Mouse (Mus musculus): Measurements from ENCODE around the gene Banf1. TPM values are rescaled to one million over a fixed set of nuclear protein-coding genes. Genes with fewer than 3 reads are reported as not detected.
"Not testable (repeated sequence)": the region's sequence is repeated elsewhere in the genome, so short reads cannot be mapped to it uniquely, and the experiment has no call there.

Gene Banf1
- polyA plus RNA-seq, 1 experiment: 120 TPM

DNA sequence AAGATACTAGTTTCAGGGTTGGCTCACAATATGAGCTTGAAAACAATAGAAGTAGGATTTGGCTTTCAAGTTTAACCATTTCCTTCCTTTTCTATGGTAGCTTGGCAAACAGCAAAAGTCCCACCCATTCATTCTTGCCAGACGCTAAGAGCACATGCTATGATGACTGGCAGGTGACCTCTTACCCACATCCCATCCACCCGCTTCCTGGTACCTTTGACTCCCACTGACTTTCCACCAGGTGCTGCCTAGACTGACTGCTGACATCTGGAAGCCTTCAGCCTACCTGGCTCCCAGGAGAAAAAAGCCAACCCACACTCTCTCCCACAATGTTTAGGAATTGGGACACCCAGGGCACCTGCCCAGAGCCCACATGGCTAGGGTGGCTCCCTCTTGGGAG, 2.8 kb downstream of the Banf1 start:
- peaks cover 1% of the 10 kb centered on the region; the same call in 1 of the 2 replicates for H3K36me3 ChIP-seq (ENCODE audit: control insufficient read depth, insufficient read depth, low read length)
- no peak for TF ChIP-seq CTCF (IDR thresholded peaks at IDR 0.05; ENCODE audit: control insufficient read depth, insufficient read depth, insufficient replicate concordance, low read depth, low read length)
- TF ChIP-seq POLR2A (IDR thresholded peaks at IDR 0.05; ENCODE audit: control insufficient read depth, low read depth, low read length): no peak
- H3K4me1 ChIP-seq (ENCODE audit: control insufficient read depth, insufficient read depth, low read length): peaks cover 20% of the 10 kb centered on the region
- no peaks in the 10 kb centered on the region for H3K27me3 ChIP-seq (ENCODE audit: control insufficient read depth, insufficient read depth, low read length)
- H3K4me3 ChIP-seq (ENCODE audit: control insufficient read depth, low read depth, low read length): no peak overlapping the region
- H3K27ac ChIP-seq (ENCODE audit: control insufficient read depth, insufficient read depth, low read depth, low read length): no peak overlapping the region

DNA sequence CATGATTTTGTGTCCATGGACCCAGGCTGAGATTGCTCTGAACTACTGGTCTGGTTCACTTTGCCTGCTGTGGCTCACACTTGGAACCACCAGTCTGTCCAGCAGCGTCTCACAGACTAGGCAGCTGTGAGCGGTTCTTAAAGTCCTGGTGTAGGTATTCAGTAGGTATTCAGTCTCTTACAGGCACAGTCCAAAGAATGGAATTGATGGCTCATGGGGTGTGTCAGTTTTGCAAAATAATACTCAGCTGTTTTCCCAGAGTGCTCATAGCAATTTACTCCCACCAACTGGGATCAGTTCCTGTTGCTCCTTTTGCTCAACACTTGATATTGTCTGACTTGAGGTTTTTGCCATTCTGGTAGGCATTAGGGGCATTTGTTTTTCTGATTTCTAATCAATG, 4.8 kb downstream of the Banf1 start:
- no peak overlapping the region for H3K27ac ChIP-seq (ENCODE audit: control insufficient read depth, insufficient read depth, low read depth, low read length)
- H3K36me3 ChIP-seq (ENCODE audit: control insufficient read depth, insufficient read depth, low read length): no peaks in the 10 kb centered on the region
- H3K4me3 ChIP-seq (ENCODE audit: control insufficient read depth, low read depth, low read length): no peak overlapping the region
- peaks cover 13% of the 10 kb centered on the region for H3K4me1 ChIP-seq (ENCODE audit: control insufficient read depth, insufficient read depth, low read length)
- H3K27me3 ChIP-seq (ENCODE audit: control insufficient read depth, insufficient read depth, low read length): no peaks in the 10 kb centered on the region
- TF ChIP-seq CTCF (IDR thresholded peaks at IDR 0.05; ENCODE audit: control insufficient read depth, insufficient read depth, insufficient replicate concordance, low read depth, low read length) (no peak), POLR2A (IDR thresholded peaks at IDR 0.05; ENCODE audit: control insufficient read depth, low read depth, low read length) (no peak)

DNA sequence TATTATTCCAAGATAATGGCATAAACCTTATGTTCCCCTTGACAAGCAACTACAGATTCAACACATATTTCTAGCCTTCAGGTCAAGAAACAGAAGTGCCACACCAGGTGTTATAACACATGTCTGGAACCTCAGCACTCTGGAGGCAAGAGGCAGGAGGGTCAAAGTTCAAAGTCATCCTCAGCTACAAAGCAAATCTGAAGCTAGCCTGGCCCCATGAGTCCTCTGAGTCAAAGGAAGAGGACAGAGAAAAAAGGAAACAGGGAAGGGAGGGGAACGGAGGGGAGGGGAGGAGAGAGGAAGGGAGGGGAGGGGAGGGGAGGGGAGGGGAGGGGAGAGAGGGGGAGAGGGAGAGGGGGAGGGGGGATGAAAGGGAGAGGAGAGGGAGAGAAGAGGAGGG, 10.9 kb downstream of the Banf1 start:
- TF ChIP-seq POLR2A (IDR thresholded peaks at IDR 0.05; ENCODE audit: control insufficient read depth, low read depth, low read length) (no peak), CTCF (IDR thresholded peaks at IDR 0.05; ENCODE audit: control insufficient read depth, insufficient read depth, insufficient replicate concordance, low read depth, low read length) (no peak)
- Histone ChIP-seq H3K36me3 (ENCODE audit: control insufficient read depth, insufficient read depth, low read length) (no peaks in the 10 kb centered on the region), H3K4me1 (ENCODE audit: control insufficient read depth, insufficient read depth, low read length) (no peaks in the 10 kb centered on the region), H3K27me3 (ENCODE audit: control insufficient read depth, insufficient read depth, low read length) (no peaks in the 10 kb centered on the region), H3K27ac (ENCODE audit: control insufficient read depth, insufficient read depth, low read depth, low read length) (no peak overlapping the region), H3K4me3 (ENCODE audit: control insufficient read depth, low read depth, low read length) (no peak overlapping the region)

DNA sequence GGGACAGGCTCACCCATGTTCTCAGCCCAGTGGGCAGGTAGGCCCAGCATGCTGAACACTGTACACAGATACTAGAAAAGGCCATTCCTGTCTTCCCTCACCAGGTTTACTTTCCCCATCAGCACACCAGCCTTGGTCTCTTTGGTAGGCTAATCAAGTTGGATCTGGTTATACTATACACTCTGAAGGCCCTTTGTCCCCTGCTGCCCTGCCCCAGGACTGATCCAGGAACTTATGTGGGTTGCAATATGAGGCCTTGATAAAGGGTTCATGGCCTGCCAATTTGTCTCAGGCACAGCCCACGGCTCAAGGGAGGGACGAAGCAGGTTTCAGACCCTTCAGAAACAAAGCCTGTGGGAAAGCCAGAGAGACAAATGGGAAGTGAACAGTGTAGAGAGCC, 13.4 kb downstream of the Banf1 start:
- TF ChIP-seq POLR2A (IDR thresholded peaks at IDR 0.05; ENCODE audit: control insufficient read depth, low read depth, low read length): no peak
- TF ChIP-seq CTCF (IDR thresholded peaks at IDR 0.05; ENCODE audit: control insufficient read depth, insufficient read depth, insufficient replicate concordance, low read depth, low read length): no peak

DNA sequence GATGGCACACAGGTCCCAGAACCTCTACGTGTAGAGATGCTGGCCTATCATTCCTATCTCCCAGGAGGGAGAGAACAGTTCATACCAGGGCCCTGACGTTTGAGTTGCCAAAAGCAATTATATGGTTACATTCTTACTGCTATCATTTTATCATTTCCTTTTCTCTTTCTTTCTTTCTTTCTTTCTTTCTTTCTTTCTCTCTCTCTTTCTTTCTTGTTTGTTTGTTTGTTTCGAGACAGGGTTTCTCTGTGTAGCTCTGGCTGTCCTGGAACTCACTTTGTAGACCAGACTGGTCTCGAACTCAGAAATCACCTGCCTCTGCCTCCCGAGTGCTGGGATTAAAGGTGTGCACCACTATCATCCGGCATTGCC, 17.5 kb downstream of the Banf1 start, which contains the start of gene Cst6:
Gene Cst6 (minus strand): TSS at position 73 of the 372 bp plus-strand sequence.
- not testable (repeated sequence) for H3K27me3 ChIP-seq (ENCODE audit: control insufficient read depth, insufficient read depth, low read length); H3K4me1 ChIP-seq (ENCODE audit: control insufficient read depth, insufficient read depth, low read length); H3K27ac ChIP-seq (ENCODE audit: control insufficient read depth, insufficient read depth, low read depth, low read length); H3K36me3 ChIP-seq (ENCODE audit: control insufficient read depth, insufficient read depth, low read length)
- H3K4me3 ChIP-seq (ENCODE audit: control insufficient read depth, low read depth, low read length): peak within 1 kb of the TSS; percentile 1; the same call in 1 of the 2 replicates

More for the DNA sequence above, 13.4 kb downstream of the Banf1 start:
- H3K36me3 ChIP-seq (ENCODE audit: control insufficient read depth, insufficient read depth, low read length): no peaks in the 10 kb centered on the region
- H3K27ac ChIP-seq (ENCODE audit: control insufficient read depth, insufficient read depth, low read depth, low read length): no peak overlapping the region
- H3K27me3 ChIP-seq (ENCODE audit: control insufficient read depth, insufficient read depth, low read length): no peaks in the 10 kb centered on the region
- H3K4me3 ChIP-seq (ENCODE audit: control insufficient read depth, low read depth, low read length): no peak overlapping the region
- H3K4me1 ChIP-seq (ENCODE audit: control insufficient read depth, insufficient read depth, low read length): peaks cover 3% of the 10 kb centered on the region

DNA sequence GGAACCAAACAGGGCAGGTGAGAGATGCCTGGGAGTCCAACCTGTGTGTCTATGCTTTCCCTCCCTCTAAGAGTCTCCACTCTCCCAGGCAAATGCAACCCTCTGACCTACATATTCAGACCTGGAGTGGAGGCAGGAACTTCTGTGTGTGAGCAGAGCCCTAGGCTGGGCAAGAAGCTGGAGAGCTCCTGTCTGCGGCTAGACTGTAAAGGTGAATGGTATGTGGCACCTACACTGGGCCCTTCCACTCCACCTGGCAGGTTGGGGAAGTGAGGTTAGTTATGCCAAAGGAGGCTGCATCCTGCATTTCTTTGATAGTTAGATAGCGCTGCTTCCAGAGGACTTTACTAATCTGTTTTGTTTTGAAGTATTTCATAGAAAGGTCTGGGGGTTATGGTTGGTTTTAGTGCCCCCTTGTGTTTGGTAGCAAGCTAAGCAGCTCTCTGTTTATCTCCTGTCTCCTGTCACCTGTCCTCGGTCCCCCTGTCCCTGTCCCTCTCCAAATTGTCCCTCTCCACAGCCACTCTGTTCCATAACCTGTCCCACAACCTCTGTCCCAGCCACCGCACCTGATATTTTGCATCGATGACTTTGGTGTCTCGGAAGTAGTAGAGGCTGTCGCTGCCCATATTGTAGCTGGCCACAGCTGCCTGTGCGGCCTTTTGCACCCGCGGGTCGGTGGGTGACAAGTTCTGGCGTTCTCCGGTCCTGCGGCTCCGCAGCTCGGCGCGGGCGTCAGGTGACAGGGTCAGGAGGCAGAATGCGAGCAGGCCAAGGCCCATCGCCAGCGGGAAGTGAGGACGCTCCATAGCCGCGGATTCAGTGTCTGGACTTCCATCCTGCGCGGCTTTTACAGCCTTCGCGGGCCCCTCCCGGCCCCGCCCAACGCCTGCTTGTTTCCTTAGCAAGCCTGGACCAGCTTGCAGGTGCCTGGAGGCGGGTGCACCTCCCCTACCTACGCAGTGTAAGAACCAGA, 18.2 kb downstream of the Banf1 start:
- TF ChIP-seq POLR2A (IDR thresholded peaks at IDR 0.05; ENCODE audit: control insufficient read depth, low read depth, low read length) (no peak), CTCF (IDR thresholded peaks at IDR 0.05; ENCODE audit: control insufficient read depth, insufficient read depth, insufficient replicate concordance, low read depth, low read length) (peak; percentile 3; the same call in 1 of the 2 replicates)
- Histone ChIP-seq H3K4me3 (ENCODE audit: control insufficient read depth, low read depth, low read length) (peak overlapping the region; percentile 1; the same call in 1 of the 2 replicates), H3K27ac (ENCODE audit: control insufficient read depth, insufficient read depth, low read depth, low read length) (no peak overlapping the region), H3K36me3 (ENCODE audit: control insufficient read depth, insufficient read depth, low read length) (no peaks in the 10 kb centered on the region), H3K27me3 (ENCODE audit: control insufficient read depth, insufficient read depth, low read length) (no peaks in the 10 kb centered on the region), H3K4me1 (ENCODE audit: control insufficient read depth, insufficient read depth, low read length) (peaks cover 3% of the 10 kb centered on the region)

DNA sequence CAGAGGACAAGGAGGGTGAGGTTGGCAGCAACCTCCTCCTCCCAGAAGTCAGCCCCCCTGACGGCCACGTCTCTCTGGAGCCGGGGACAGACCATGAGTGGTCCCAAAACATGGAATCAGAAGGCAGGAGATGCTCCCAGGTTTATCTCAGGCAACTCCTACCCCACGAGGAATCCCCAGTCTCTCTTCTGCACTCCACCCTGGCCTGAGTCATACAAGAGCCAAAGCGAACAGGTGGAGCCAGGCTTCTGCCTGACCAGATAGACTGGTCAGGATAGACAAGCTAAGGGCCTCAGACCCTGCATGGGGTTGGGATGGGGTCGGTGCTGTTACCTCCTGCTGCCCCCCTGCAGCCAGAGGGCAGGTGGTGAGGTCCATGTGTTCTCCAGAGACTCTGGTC, 18.9 kb downstream of the Banf1 start:
- Histone ChIP-seq H3K4me3 (ENCODE audit: control insufficient read depth, low read depth, low read length) (no peak overlapping the region), H3K27me3 (ENCODE audit: control insufficient read depth, insufficient read depth, low read length) (no peaks in the 10 kb centered on the region), H3K27ac (ENCODE audit: control insufficient read depth, insufficient read depth, low read depth, low read length) (no peak overlapping the region), H3K4me1 (ENCODE audit: control insufficient read depth, insufficient read depth, low read length) (peaks cover 3% of the 10 kb centered on the region), H3K36me3 (ENCODE audit: control insufficient read depth, insufficient read depth, low read length) (no peaks in the 10 kb centered on the region)
- TF ChIP-seq POLR2A (IDR thresholded peaks at IDR 0.05; ENCODE audit: control insufficient read depth, low read depth, low read length) (no peak), CTCF (IDR thresholded peaks at IDR 0.05; ENCODE audit: control insufficient read depth, insufficient read depth, insufficient replicate concordance, low read depth, low read length) (no peak)

Data from testis, adult 2 months (tissue).